Mouse (Mus musculus) heart, embryonic 10.5 days (tissue): ENCODE measurements around the gene Dnajc13. TPM values are rescaled to one million over a fixed set of nuclear protein-coding genes. Genes with fewer than 3 reads are reported as not detected.

Experiments
- DNase-seq: peaks from one replicate; pipeline ENCODE4 v3.0.0-alpha.2; 2017; ENCODE audit warnings: low spot score
- H3K27ac ChIP-seq: fragments of 300-500 bp; sonication (generic); 2 replicates; pipeline ENCODE4 v1.5.1; 2016; ENCODE audit warnings: mild to moderate bottlenecking
- H3K27me3 ChIP-seq: fragments of 300-500 bp; sonication (generic); 2 replicates; pipeline ENCODE4 v1.6.1; 2016; ENCODE audit warnings: mild to moderate bottlenecking; ENCODE audit not compliant: poor library complexity, insufficient read depth, severe bottlenecking
- H3K36me3 ChIP-seq: fragments of 300-500 bp; sonication (generic); 2 replicates; pipeline ENCODE4 v1.6.1; 2016; ENCODE audit warnings: mild to moderate bottlenecking, moderate library complexity
- H3K4me1 ChIP-seq: fragments of 300-500 bp; sonication (generic); 2 replicates; pipeline ENCODE4 v1.6.1; 2016; ENCODE audit warnings: mild to moderate bottlenecking
- H3K4me3 ChIP-seq: fragments of 300-500 bp; sonication (generic); 2 replicates; pipeline ENCODE4 v1.5.1; 2016; ENCODE audit warnings: mild to moderate bottlenecking, moderate library complexity
- H3K9me3 ChIP-seq: fragments of 300-500 bp; sonication (generic); 2 replicates; pipeline ENCODE4 v1.6.1; 2016; ENCODE audit warnings: mild to moderate bottlenecking, moderate library complexity
- WGBS: fragments of 180-500 bp; shearing (Covaris S2); methylation state at CpG from one replicate; pipeline ENCODE4 v1.1.7; 2016; 5-methylcytosine and 5-hydroxymethylcytosine counted together
- polyA plus RNA-seq: library from polyadenylated mRNA; unstranded; fragments of >200 nt; fragmentation: Nextera tagmentation; extraction: Ambion mirVana; gene quantifications from 2 replicates; pipeline ENCODE4 v1.2.1, GENCODE M21; 2016

The Dnajc13 gene
- polyA plus RNA-seq, 1 experiment from 2014 or later, result 23.6 TPM

DNA sequence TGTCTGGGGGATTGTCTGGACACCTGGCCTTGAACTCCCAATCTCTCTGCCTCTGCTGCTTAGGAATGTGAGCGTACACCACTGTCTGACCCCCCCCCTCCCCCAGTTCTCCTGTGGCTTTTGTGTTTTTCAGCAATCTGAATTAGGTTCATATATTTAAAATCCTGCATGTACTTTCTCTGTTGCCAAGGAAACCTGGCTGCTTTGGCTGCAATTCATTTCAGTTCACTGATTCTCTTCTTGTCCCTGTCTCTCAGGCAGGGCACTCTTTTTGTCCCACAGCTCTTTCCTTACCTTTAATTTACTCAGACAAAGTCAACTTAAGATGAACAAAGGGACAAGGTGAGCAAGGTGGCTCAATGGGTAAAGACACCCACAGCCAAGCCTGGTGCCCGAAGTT, 134.6 kb downstream of the Dnajc13 start:
- DNase-seq, result no peak
- H3K9me3 ChIP-seq, result no peaks in the 10 kb centered on the region
- 77% methylated on average over 2 of the region's 2 CpGs for WGBS

GRCm38 (mm10) chr9:104126833-104127232, 135.9 kb downstream of the Dnajc13 start, which contains the start of gene Ackr4:
Ackr4 (minus strand) TSS chr9:104126933.
- H3K36me3 ChIP-seq, result no peaks in the 10 kb centered on the region
- no peak for DNase-seq
- H3K4me1 ChIP-seq, result peaks cover 9% of the 10 kb centered on the region
- 86% methylated on average over 3 of the region's 3 CpGs for WGBS
- H3K27ac ChIP-seq, result no peak within 1 kb of the TSS
- H3K9me3 ChIP-seq, result no peaks in the 10 kb centered on the region
- no peaks in the 10 kb centered on the region for H3K27me3 ChIP-seq
- H3K4me3 ChIP-seq, result no peak within 1 kb of the TSS

More for the DNA sequence above, 134.6 kb downstream of the Dnajc13 start:
- no peak overlapping the region for H3K27ac ChIP-seq
- H3K36me3 ChIP-seq, result no peaks in the 10 kb centered on the region
- H3K4me3 ChIP-seq, result no peak overlapping the region
- H3K27me3 ChIP-seq, result no peaks in the 10 kb centered on the region
- peaks cover 7% of the 10 kb centered on the region for H3K4me1 ChIP-seq

DNA sequence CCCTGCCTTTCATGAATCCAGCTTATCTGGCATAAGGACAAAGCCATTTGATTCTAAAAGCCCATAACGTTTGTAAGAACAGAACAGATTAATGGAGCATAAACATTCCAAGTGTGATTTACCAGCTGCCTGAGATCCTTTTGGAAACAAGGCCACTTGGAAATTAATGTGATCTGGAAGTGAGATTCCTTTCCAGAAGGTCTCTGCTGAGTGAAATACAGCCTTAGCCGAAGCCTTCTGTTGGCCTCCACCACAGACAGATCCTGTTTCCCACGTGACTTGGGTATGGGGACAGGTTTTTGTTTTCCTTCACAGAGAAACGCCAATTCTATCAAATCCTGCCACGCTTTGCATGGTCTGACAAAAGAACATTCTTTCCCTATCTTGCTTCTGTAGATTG, 139.1 kb downstream of the Dnajc13 start:
- DNase-seq, result no peak
- 48% methylated on average over 5 of the region's 5 CpGs for WGBS
- H3K9me3 ChIP-seq, result no peaks in the 10 kb centered on the region
- no peak overlapping the region for H3K27ac ChIP-seq
- peaks cover 5% of the 10 kb centered on the region; the same call in 1 of the 2 replicates for H3K4me1 ChIP-seq
- no peaks in the 10 kb centered on the region for H3K27me3 ChIP-seq
- no peaks in the 10 kb centered on the region for H3K36me3 ChIP-seq
- H3K4me3 ChIP-seq, result no peak overlapping the region

GRCm38 (mm10) chr9:104123101-104123500, 139.6 kb downstream of the Dnajc13 start:
- H3K4me3 ChIP-seq, result no peak overlapping the region
- 69% methylated on average over 5 of the region's 5 CpGs for WGBS
- H3K36me3 ChIP-seq, result no peaks in the 10 kb centered on the region
- H3K9me3 ChIP-seq, result no peaks in the 10 kb centered on the region
- H3K4me1 ChIP-seq, result peaks cover 5% of the 10 kb centered on the region; the same call in 1 of the 2 replicates
- no peak overlapping the region for H3K27ac ChIP-seq
- DNase-seq, result no peak
- H3K27me3 ChIP-seq, result no peaks in the 10 kb centered on the region

GRCm38 (mm10) chr9:104109151-104109550, 153.6 kb downstream of the Dnajc13 start:
- no peak overlapping the region for H3K4me3 ChIP-seq
- H3K4me1 ChIP-seq, result 0 out of 2 replicates have a peak, but pooled peaks cover 4% of the 10 kb centered on the region
- DNase-seq, result no peak
- H3K36me3 ChIP-seq, result no peaks in the 10 kb centered on the region
- WGBS, result 95% methylated on average over 5 of the region's 5 CpGs
- no peaks in the 10 kb centered on the region for H3K9me3 ChIP-seq
- no peak overlapping the region; the same call in 1 of the 2 replicates for H3K27ac ChIP-seq
- H3K27me3 ChIP-seq, result no peaks in the 10 kb centered on the region

GRCm38 (mm10) chr9:104108571-104109143, 154.1 kb downstream of the Dnajc13 start:
- Histone ChIP-seq H3K27me3 (no peaks in the 10 kb centered on the region), H3K4me3 (no peak overlapping the region), H3K27ac (no peak overlapping the region; the same call in 1 of the 2 replicates), H3K4me1 (0 out of 2 replicates have a peak, but pooled peaks cover 4% of the 10 kb centered on the region), H3K36me3 (no peaks in the 10 kb centered on the region), H3K9me3 (no peaks in the 10 kb centered on the region)
- WGBS, result 51% methylated on average over 2 of the region's 2 CpGs
- DNase-seq, result no peak

- DNase-seq, result no peak
- Histone ChIP-seq H3K36me3 (no peaks in the 10 kb centered on the region), H3K27ac (no peak overlapping the region), H3K4me1 (0 out of 2 replicates have a peak, but pooled peaks cover 4% of the 10 kb centered on the region), H3K27me3 (no peaks in the 10 kb centered on the region), H3K4me3 (no peak overlapping the region), H3K9me3 (no peaks in the 10 kb centered on the region)
- 32% methylated on average over 6 of the region's 6 CpGs for WGBS
These were observed 155.2 kb downstream of the Dnajc13 start for GRCm38 (mm10) chr9:104107482-104107881.

- 74% methylated on average over 9 of the region's 9 CpGs for WGBS
- Histone ChIP-seq H3K27me3 (no peaks in the 10 kb centered on the region), H3K36me3 (no peaks in the 10 kb centered on the region), H3K9me3 (no peaks in the 10 kb centered on the region), H3K27ac (no peak overlapping the region), H3K4me3 (no peak overlapping the region), H3K4me1 (peaks cover 6% of the 10 kb centered on the region; the same call in 1 of the 2 replicates)
- no peak for DNase-seq
These were observed 155.8 kb downstream of the Dnajc13 start for GRCm38 (mm10) chr9:104106930-104107329.

GRCm38 (mm10) chr9:104104986-104105385, 157.7 kb downstream of the Dnajc13 start:
- 76% methylated on average over 2 of the region's 2 CpGs for WGBS
- Histone ChIP-seq H3K27me3 (no peaks in the 10 kb centered on the region), H3K36me3 (no peaks in the 10 kb centered on the region), H3K4me3 (no peak overlapping the region), H3K27ac (no peak overlapping the region), H3K4me1 (peaks cover 12% of the 10 kb centered on the region; the same call in 1 of the 2 replicates), H3K9me3 (no peaks in the 10 kb centered on the region)
- DNase-seq, result no peak

DNA sequence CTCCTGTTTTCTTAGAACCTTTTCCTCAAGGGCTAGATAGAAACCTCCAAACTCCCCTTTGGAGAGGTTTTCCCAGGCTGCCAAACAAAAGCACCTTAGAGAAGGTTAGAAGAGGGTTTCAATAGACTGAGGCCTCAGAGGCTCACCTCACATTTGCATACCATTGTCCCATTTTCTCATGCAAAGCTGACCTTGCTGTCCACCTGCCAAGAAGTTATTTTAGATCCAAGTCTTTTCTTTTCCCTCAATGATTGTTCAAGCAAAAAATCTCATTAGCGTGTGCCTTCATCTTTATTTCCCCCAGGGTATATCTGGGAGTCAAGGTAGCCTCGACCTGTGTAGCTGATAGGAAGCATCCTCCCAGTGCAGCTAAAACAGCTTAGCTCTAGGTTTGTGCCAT, 159.8 kb downstream of the Dnajc13 start:
- 53% methylated on average over 2 of the region's 2 CpGs for WGBS
- Histone ChIP-seq H3K27me3 (no peaks in the 10 kb centered on the region), H3K9me3 (no peaks in the 10 kb centered on the region), H3K4me1 (peaks cover 8% of the 10 kb centered on the region; the same call in 1 of the 2 replicates), H3K4me3 (no peak overlapping the region), H3K27ac (no peak overlapping the region), H3K36me3 (no peaks in the 10 kb centered on the region; the same call in 1 of the 2 replicates)
- DNase-seq, result no peak

DNA sequence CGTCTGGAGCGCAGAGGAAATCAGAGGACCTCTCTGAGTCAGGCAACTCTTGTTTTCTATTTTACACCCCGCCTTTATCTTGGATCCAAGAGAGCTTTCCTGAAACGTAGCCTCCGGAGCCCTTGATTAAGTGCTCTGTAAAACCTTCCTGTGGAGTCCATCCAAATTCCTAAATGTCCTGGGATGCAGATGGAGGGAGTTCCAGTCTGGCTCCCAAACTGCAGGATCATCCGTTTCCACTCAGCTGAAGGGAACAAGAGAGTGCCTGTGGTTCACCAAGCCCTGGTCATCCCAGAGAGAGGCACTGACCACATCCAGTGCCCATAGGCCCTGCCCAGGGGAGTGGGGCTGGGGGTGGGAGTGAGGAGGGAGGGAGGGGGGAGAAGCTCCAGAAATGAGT, 160.4 kb downstream of the Dnajc13 start:
- H3K27ac ChIP-seq, result no peak overlapping the region
- H3K4me3 ChIP-seq, result no peak overlapping the region
- WGBS, result 34% methylated on average over 6 of the region's 6 CpGs
- H3K9me3 ChIP-seq, result no peaks in the 10 kb centered on the region
- H3K36me3 ChIP-seq, result no peaks in the 10 kb centered on the region; the same call in 1 of the 2 replicates
- H3K27me3 ChIP-seq, result no peaks in the 10 kb centered on the region
- H3K4me1 ChIP-seq, result peaks cover 8% of the 10 kb centered on the region; the same call in 1 of the 2 replicates
- DNase-seq, result no peak

DNA sequence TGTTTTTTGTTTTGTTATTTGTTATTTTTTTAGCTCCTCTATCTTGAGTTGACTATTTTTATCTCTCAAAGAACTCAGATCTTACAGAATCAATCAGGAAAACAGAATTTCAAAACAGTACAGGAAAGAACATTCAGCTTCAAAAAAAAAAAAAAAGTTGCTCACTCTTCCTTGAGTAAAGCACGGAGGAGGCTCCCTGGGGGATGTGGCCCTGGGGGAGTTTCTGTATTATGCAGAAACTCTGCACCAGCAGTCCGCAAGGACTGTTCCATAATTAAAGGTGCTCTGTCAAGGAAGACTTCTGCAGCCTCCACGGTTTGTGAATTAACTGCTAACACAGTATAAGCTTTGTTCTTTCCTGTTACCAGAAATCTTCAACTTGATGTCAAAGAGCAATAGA, 161.3 kb downstream of the Dnajc13 start:
- Histone ChIP-seq H3K27me3 (no peaks in the 10 kb centered on the region), H3K9me3 (no peaks in the 10 kb centered on the region), H3K4me3 (no peak overlapping the region), H3K36me3 (no peaks in the 10 kb centered on the region; the same call in 1 of the 2 replicates), H3K27ac (no peak overlapping the region), H3K4me1 (peaks cover 8% of the 10 kb centered on the region; the same call in 1 of the 2 replicates)
- WGBS, result 33% methylated on average over 3 of the region's 3 CpGs
- DNase-seq, result no peak
